Mouse (Mus musculus): ENCODE data around the gene Bbs9. TPM values are rescaled to one million over a fixed set of nuclear protein-coding genes. Genes with fewer than 3 reads are reported as not detected.
"Not testable (repeated sequence)": the region's sequence is repeated elsewhere in the genome, so short reads cannot be mapped to it uniquely, and the experiment has no call there.

Bbs9 gene
- polyA plus RNA-seq, 1 experiment from 2014 or later: 11.9 TPM

DNA sequence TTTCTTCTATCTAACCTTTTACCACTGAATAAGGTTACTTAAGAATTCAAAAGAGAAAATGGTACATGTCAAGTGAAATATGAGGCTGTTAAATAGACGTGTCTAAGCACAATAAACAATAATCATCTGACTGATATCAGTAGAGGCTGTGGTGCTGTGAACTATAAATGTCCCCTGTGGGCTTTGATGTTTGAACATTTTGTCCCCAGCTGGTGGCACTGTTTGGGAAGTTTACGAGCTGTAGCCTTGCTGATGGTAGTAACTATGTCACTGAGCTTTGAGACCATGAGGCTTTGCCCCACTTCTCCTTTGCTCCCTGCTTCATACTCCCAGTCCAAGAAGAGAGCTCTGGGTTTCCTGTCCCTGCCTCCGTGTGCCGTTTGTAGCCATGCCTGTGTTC lies 222.3 kb downstream of the Bbs9 start:
- Histone ChIP-seq H3K27me3 (replicated peaks; ENCODE audit: low read depth, poor library complexity, severe bottlenecking) (no peaks in the 10 kb centered on the region), H3K4me1 (peaks cover 10% of the 10 kb centered on the region), H3K9me3 (no peaks in the 10 kb centered on the region), H3K4me3 (no peak overlapping the region), H3K27ac (replicated peaks) (no peak overlapping the region; the same call in 1 of the 2 replicates), H3K36me3 (replicated peaks) (no peaks in the 10 kb centered on the region)
- DNase-seq (ENCODE audit: low spot score): no peak
- WGBS: 57% methylated on average over 4 of the region's 4 CpGs

DNA sequence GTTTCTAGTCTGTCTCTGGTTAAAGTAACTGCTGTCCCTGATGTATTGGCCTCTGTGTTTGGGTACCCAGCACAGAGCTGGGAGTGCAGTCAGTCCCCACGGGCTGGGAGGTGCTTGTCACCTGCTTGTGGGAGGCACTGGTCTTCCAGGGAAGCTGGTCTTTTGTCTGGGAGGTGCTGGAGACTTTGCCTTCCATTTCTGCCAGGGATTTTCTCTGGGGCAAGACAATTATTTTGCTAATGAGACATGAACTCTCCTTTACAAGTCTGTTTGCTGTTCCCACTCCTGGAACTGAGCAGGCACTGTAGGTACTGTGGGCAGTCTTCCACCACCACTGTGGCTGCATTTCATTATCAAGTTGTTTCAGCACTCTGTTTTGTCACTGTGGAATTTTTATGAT lies 223.0 kb downstream of the Bbs9 start:
- 16% methylated on average over 1 of the region's 1 CpGs for WGBS
- no peak overlapping the region for H3K4me3 ChIP-seq
- no peaks in the 10 kb centered on the region for H3K27me3 ChIP-seq (replicated peaks; ENCODE audit: low read depth, poor library complexity, severe bottlenecking)
- DNase-seq (ENCODE audit: low spot score): no peak
- peaks cover 10% of the 10 kb centered on the region for H3K4me1 ChIP-seq
- H3K36me3 ChIP-seq (replicated peaks): peaks cover 2% of the 10 kb centered on the region; the same call in 1 of the 2 replicates
- peaks cover 4% of the 10 kb centered on the region; the same call in 1 of the 2 replicates for H3K9me3 ChIP-seq
- no peak overlapping the region; the same call in 1 of the 2 replicates for H3K27ac ChIP-seq (replicated peaks)

DNA sequence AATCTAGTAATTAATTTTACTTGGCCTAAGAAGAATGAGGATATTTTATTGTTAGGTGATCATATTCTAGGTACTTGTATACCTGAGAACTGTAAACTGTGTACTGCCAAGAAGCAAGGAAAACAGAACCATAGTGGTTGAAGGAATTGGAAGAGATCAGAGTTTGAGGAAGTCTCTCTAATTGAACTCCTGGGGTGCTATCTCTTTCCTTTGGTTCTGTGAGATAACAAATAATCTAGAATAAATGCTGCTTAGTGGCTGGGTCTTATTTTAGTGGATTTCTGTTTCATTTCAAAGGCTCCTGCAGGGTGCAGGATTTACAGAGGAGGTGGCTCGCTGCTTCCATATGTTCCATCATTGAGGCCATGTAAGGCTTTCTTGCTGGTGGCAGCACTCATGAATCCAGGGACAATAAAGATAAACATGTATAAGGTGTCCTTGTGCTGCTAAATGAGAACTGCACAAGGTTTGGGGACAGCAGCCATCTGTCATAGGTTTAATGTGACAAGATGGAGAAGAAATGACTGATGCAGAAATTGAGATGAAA lies 226.6 kb downstream of the Bbs9 start:
- Histone ChIP-seq H3K36me3 (replicated peaks) (peaks cover 6% of the 10 kb centered on the region; the same call in 1 of the 2 replicates), H3K27me3 (replicated peaks; ENCODE audit: low read depth, poor library complexity, severe bottlenecking) (no peaks in the 10 kb centered on the region), H3K4me1 (peaks cover 14% of the 10 kb centered on the region), H3K9me3 (peaks cover 7% of the 10 kb centered on the region; the same call in 1 of the 2 replicates), H3K27ac (replicated peaks) (no peak overlapping the region), H3K4me3 (no peak overlapping the region)
- 89% methylated on average over 1 of the region's 1 CpGs for WGBS
- no peak for DNase-seq (ENCODE audit: low spot score)

DNA sequence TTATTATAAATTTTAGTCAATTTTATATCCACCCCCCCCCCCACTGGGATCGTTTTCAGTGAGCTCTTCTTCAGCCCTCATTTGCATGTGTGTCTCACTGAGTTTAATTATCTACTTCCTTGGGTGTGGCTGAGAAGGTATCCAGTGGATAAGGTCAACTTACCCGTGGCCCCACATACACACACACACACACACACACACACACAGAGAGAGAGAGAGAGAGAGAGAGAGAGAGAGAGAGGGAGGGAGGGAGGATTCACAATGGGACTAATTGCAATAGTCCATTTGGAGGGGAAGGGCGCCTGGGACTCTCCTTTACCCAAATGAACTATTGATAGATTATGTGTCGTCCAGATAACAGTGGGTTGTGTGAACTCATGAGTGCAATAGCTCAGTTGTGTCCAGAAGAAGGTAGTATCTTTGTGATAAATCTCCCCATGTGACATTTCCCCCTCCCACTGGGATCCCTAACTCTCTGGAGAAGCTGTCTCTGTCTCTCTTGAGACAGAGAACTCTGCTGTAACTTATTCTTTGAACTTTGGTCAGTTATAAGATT lies 227.4 kb downstream of the Bbs9 start:
- peaks cover 16% of the 10 kb centered on the region for H3K4me1 ChIP-seq

DNA sequence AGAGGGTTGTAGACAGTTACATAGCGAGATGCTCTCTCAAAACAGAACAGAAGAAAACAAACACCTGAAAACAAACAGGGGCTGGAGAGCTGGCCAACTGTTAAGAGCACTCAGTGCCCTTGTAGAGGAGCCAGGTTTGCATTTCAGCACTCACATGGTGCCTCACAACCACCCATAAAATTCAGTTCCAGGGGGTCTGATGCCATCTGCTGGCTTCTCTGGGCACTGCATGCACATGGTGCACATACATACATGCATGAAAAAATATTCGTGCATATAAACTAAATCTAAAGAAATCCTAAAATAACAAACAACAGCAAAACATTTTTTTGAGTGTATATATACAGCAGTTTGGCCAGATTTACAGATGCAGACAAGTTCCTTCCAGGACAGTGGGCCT lies 228.0 kb downstream of the Bbs9 start:
- DNase-seq (ENCODE audit: low spot score): no peak
- H3K4me3 ChIP-seq: no peak overlapping the region
- no peaks in the 10 kb centered on the region for H3K27me3 ChIP-seq (replicated peaks; ENCODE audit: low read depth, poor library complexity, severe bottlenecking)
- H3K9me3 ChIP-seq: peaks cover 7% of the 10 kb centered on the region; the same call in 1 of the 2 replicates
- no peak overlapping the region for H3K27ac ChIP-seq (replicated peaks)
- WGBS: 93% methylated on average over 2 of the region's 2 CpGs
- peaks cover 19% of the 10 kb centered on the region for H3K4me1 ChIP-seq
- H3K36me3 ChIP-seq (replicated peaks): peaks cover 6% of the 10 kb centered on the region; the same call in 1 of the 2 replicates

More for the DNA sequence above, 227.4 kb downstream of the Bbs9 start:
- no peak overlapping the region for H3K4me3 ChIP-seq
- H3K36me3 ChIP-seq (replicated peaks): peaks cover 6% of the 10 kb centered on the region; the same call in 1 of the 2 replicates
- no peaks in the 10 kb centered on the region for H3K27me3 ChIP-seq (replicated peaks; ENCODE audit: low read depth, poor library complexity, severe bottlenecking)
- 93% methylated on average over 4 of the region's 4 CpGs for WGBS
- peaks cover 7% of the 10 kb centered on the region; the same call in 1 of the 2 replicates for H3K9me3 ChIP-seq
- no peak overlapping the region for H3K27ac ChIP-seq (replicated peaks)
- DNase-seq (ENCODE audit: low spot score): no peak

DNA sequence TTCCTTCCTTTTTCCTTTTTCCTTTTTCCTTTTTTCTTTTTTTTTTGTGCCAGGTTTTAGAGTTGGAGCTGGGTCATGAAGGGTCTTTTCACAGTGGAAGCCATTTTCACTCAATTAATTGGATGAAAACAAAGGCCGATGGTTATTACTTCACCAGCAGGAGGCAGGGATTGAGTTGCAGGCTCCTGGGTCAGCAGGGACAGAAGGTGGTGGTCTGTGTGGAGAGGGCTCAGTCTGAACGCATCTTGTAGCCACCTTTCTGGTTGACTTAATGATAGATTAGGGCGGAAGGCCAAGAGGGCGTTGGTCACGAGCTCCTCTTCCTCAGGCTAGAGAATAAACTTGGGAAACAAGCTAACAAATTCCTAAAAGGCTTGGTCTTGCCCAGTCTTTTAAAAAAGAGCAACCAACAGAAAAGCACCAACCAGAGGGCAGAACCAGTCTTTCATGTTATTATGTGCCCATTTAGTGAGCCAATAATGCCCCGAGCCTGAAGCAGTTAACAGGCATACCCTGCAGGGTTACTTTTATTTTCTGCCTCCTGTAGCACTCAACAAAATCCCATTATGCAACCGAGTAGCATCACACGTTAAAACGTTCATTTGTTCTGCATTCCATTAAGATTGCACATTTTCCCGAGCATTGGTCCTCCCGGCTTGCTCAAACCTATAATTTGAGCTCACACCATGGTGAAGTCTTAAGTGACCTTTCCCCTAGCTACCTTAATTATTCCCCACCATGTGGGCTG lies 231.8 kb downstream of the Bbs9 start:
- peaks cover 6% of the 10 kb centered on the region; the same call in 1 of the 2 replicates for H3K36me3 ChIP-seq (replicated peaks)
- peaks cover 29% of the 10 kb centered on the region for H3K4me1 ChIP-seq
- no peak overlapping the region for H3K4me3 ChIP-seq
- H3K27me3 ChIP-seq (replicated peaks; ENCODE audit: low read depth, poor library complexity, severe bottlenecking): no peaks in the 10 kb centered on the region
- H3K9me3 ChIP-seq: peaks cover 7% of the 10 kb centered on the region; the same call in 1 of the 2 replicates
- no peak for DNase-seq (ENCODE audit: low spot score)
- H3K27ac ChIP-seq (replicated peaks): no peak overlapping the region
- WGBS: 19% methylated on average over 11 of the region's 11 CpGs

DNA sequence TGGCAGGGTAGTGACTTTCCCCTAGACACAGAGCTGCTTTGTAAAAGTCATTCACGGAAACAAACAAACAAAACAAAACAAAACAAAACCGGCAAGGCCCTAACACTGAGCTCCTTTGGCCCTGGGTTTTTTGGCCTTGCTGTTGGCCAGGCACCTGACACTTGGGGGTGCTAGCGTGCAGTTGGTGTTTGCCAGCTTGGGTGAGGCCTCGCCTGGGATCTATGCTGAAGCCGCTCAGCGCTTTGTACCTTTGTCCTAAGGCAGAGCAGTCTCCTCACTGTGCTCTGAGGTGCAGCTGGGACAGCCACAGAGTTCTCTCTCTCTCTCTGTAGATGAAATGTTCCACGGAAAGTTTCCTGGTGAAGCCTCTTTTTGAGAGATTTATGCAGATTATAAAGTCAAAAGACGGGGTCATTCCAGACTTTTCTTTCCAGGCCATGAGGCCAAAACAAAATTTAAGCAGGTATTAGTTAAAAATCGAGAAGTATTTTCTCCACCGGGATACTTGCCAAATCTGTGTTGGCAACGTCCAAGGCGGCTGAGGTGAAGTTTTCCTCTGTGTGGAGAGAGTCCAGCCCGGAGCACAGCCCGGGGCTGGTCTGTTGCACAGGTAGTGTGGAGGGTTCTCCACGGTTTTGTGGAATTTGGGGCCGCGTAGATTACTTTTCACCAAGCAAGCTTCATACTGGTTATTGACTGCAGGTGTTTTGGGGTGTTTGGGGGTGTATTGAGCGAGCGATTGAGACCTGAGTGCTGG lies 233.6 kb downstream of the Bbs9 start:
- no peaks in the 10 kb centered on the region for H3K36me3 ChIP-seq (replicated peaks)
- peak overlapping the region; percentile 66 for H3K27ac ChIP-seq (replicated peaks)
- DNase-seq (ENCODE audit: low spot score): peak; percentile 80
- H3K4me3 ChIP-seq: no peak overlapping the region
- H3K27me3 ChIP-seq (replicated peaks; ENCODE audit: low read depth, poor library complexity, severe bottlenecking): no peaks in the 10 kb centered on the region
- H3K9me3 ChIP-seq: no peaks in the 10 kb centered on the region
- WGBS: 54% methylated on average over 19 of the region's 19 CpGs
- peaks cover 29% of the 10 kb centered on the region for H3K4me1 ChIP-seq

DNA sequence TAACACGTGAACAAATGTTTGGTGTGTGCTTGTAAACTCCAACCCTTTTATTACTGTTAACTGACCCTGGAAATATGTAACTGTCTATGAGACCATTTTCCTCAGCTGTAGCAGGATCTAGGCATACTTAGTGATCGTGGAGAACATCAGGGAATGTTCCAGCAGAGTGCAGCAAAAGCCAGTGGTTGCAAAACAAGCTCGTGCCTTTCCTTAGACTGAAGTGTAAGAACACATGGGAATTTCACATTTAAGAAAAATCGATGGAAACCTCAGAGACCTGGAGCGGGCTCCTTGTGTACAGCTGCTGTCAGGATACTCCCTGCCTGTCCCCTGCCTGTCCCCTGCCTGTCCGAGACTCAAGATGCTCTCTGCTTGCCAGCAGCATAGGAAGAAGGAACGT lies 234.5 kb downstream of the Bbs9 start:
- Histone ChIP-seq H3K9me3 (no peaks in the 10 kb centered on the region), H3K27me3 (replicated peaks; ENCODE audit: low read depth, poor library complexity, severe bottlenecking) (no peaks in the 10 kb centered on the region), H3K4me3 (no peak overlapping the region), H3K27ac (replicated peaks) (no peak overlapping the region), H3K4me1 (peaks cover 29% of the 10 kb centered on the region), H3K36me3 (replicated peaks) (no peaks in the 10 kb centered on the region)
- 81% methylated on average over 7 of the region's 7 CpGs for WGBS
- no peak for DNase-seq (ENCODE audit: low spot score)

DNA sequence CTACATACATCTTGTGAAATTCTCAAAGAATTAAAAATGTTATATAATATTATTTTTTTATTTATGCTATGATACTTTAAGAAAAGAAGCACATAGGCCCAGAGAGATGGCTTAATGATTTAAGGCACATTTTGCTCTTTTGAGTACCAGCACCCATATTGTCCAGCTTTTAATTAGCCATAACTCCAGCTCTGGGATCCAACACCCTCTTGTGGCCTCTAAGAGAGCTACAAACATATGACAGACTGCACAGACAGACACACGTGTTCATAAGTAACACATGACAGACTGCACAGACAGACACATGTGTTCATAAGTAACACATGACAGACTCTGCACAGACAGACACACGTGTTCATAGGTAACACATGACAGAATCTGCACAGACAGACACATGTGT lies 235.8 kb downstream of the Bbs9 start:
- 82% methylated on average over 2 of the region's 2 CpGs for WGBS
- H3K27ac ChIP-seq (replicated peaks): no peak overlapping the region
- H3K4me3 ChIP-seq: no peak overlapping the region
- H3K36me3 ChIP-seq (replicated peaks): no peaks in the 10 kb centered on the region
- no peaks in the 10 kb centered on the region for H3K9me3 ChIP-seq
- DNase-seq (ENCODE audit: low spot score): no peak
- H3K4me1 ChIP-seq: peaks cover 31% of the 10 kb centered on the region
- H3K27me3 ChIP-seq (replicated peaks; ENCODE audit: low read depth, poor library complexity, severe bottlenecking): no peaks in the 10 kb centered on the region

DNA sequence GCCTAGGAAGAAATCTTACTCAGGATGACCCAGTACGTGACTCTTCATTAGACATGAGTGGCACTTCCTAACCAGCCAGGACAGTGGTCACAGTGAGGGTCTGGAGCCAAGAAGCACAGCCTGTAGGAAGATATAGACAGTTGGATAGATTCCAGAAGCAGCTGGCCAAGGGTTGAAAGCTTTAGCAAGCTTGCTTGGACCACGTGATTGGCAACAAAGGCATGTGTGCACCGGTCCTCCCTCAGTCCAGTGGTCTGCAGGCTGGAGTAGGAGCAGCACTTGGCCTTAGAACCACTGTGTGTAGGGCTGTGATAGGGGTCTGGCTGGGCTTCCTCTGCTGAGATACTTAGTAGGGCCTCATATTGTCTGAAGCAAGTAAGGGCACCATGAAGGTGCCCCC lies 237.2 kb downstream of the Bbs9 start:
- H3K27ac ChIP-seq (replicated peaks): 0 out of 2 replicates have a peak overlapping the region, but pooled peaks have one; percentile 14
- H3K4me1 ChIP-seq: peaks cover 17% of the 10 kb centered on the region
- H3K4me3 ChIP-seq: no peak overlapping the region
- WGBS: 77% methylated on average over 3 of the region's 3 CpGs
- H3K27me3 ChIP-seq (replicated peaks; ENCODE audit: low read depth, poor library complexity, severe bottlenecking): no peaks in the 10 kb centered on the region
- H3K36me3 ChIP-seq (replicated peaks): no peaks in the 10 kb centered on the region
- DNase-seq (ENCODE audit: low spot score): no peak
- no peaks in the 10 kb centered on the region for H3K9me3 ChIP-seq

DNA sequence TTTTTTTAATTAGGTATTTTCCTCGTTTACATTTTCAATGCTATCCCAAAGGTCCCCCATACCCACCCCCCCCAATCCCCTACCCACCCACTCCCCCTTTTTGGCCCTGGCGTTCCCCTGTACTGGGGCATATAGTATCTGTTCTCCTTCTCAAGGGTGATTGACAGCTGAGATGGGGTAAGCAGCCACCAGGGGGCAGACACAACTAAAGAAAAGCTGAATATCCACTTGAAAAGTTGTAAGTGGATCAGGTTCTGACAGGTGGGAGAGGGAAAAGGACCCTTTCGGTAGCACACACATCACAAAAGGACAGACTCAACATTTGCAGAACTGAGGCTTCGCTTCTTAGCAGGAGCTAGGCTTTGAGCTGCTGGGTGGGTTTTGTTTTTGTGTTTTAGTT lies 237.8 kb downstream of the Bbs9 start:
- peaks cover 16% of the 10 kb centered on the region for H3K4me1 ChIP-seq
- peak; percentile 76 for DNase-seq (ENCODE audit: low spot score)
- H3K4me3 ChIP-seq; H3K27me3 ChIP-seq (replicated peaks; ENCODE audit: low read depth, poor library complexity, severe bottlenecking); H3K9me3 ChIP-seq; H3K36me3 ChIP-seq (replicated peaks); H3K27ac ChIP-seq (replicated peaks): not testable (repeated sequence)
- WGBS: 28% methylated on average over 4 of the region's 4 CpGs

DNA sequence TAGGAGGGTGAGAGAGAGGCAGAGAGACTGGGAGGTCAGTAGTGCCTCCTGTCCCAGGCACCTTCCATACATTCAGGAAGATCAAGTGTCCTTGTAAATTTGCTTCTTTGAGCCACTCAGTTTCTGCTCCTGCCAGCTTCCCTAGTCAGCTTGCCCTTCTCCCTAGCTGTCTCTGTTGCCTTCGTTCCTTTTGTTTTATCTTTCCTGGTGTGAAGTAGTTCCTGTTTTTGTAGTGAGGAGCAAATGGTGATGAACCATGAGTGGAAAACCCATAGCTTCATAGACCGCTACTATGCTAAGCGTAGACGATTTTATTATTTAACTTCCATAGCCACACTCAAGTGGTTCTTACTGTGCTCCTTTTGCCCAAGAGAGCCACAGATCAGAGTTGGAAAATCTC lies 242.1 kb downstream of the Bbs9 start:
- DNase-seq (ENCODE audit: low spot score): no peak
- Histone ChIP-seq H3K27ac (replicated peaks) (no peak overlapping the region), H3K36me3 (replicated peaks) (no peaks in the 10 kb centered on the region), H3K9me3 (no peaks in the 10 kb centered on the region), H3K4me1 (peaks cover 3% of the 10 kb centered on the region; the same call in 1 of the 2 replicates), H3K4me3 (no peak overlapping the region), H3K27me3 (replicated peaks; ENCODE audit: low read depth, poor library complexity, severe bottlenecking) (no peaks in the 10 kb centered on the region)
- 93% methylated on average over 4 of the region's 4 CpGs for WGBS
